Mouse (Mus musculus) adrenal gland (tissue): Measurements from ENCODE around the gene Gpr75.

ENCODE experiments used
- intact Hi-C: fragments of 180-260 bp; cut with DNase I; formaldehyde crosslinking; loops from one replicate; pipeline ENCODE4 v1.15.1; 2025
- long read RNA-seq, 2 experiments: library from polyadenylated mRNA; unstranded; transcript quantifications; one replicate each; pipeline ENCODE4 v2.0.0; 2020; ENCODE audit warnings: borderline replicate concordance in 1 of 2; ENCODE audit not compliant: insufficient replicate concordance in 1 of 2

The Gpr75 gene
- long read RNA-seq, experiment 1, partial matches to known transcripts: 0 of 1 reads
- long read RNA-seq, experiment 1, other reads (novel, unspliced or antisense): 1 of 1 reads
- long read RNA-seq, experiment 2, partial matches to known transcripts: 0 of 4 reads
- long read RNA-seq, experiment 2, other reads (novel, unspliced or antisense): 3 of 4 reads

GRCm38 (mm10) chr11:30885171-30885871 is at the start of gene Gpr75, which contains the start of gene Asb3:
Gene Gpr75 (plus strand): TSS chr11:30885358.
Gene Asb3 (plus strand): TSS chr11:30885416.
- intact Hi-C loops: no loop called here

DNA sequence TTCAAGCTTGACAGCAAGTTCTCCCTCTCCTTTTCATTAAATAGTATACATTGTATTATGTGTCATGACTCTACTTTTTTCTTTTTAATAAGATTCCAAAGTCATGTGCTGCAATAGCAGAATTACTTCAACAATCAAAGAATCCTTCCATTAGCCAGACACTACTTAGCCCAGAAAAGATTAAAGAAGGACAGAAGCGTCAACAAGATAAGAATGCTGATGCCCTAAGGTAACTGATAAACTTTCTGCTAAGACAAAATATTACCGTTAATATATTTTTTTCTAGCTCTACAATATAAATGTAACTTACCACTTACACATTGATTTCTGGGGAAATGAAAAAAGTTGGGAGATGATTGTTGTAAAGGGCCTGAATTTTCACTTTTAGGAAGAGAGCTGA is 46.4 kb upstream of the Gpr75 start:
- intact Hi-C loops: no loop called here

- intact Hi-C loops: no loop called here
Measured at GRCm38 (mm10) chr11:30844355-30844754, 40.8 kb upstream of the Gpr75 start.

DNA sequence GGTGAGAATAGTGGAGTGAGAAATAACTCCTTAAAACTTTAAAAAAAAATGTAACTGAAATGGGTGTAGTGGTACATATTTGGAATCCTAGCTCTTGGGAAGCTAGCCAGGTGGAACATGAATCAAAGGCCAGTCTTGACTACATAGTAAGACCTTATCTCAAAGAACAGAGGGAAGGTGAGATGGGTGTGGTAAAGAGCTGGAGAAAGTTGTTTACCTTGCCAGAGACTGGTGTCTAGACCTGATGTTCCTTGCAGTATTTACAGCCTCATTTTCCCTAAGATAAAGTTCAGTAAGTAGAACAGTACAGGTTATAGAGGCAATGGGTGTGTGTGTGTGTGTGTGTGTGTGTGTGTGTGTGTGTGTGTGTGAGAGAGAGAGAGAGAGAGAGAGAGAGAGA is 12.7 kb upstream of the Gpr75 start:
- intact Hi-C loops: no loop called here

DNA sequence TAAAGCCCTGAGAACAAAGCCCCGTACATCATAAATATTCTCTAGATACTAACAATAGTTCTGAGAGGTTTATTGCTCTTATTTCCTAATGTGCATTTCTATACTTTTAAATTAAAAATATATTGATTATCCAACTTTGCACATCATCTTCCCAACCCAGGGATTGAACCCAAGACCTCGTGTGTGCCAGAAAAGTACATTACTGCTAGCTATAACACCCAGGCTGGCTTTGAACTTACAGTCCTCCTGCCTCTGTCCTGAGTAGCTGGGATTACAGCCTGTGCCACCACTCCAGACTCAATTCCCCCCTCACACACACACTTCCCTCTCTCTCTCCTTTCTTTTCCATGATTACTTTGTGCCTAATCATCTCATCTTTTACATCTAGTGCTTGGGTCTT is 3.0 kb downstream of the Gpr75 start:
- intact Hi-C loops: no loop called here

- intact Hi-C loops: no loop called here
Measured at GRCm38 (mm10) chr11:30896201-30896600, 11.0 kb downstream of the Gpr75 start.

GRCm38 (mm10) chr11:30899312-30899711 is 14.2 kb downstream of the Gpr75 start:
- intact Hi-C loops: no loop called here

DNA sequence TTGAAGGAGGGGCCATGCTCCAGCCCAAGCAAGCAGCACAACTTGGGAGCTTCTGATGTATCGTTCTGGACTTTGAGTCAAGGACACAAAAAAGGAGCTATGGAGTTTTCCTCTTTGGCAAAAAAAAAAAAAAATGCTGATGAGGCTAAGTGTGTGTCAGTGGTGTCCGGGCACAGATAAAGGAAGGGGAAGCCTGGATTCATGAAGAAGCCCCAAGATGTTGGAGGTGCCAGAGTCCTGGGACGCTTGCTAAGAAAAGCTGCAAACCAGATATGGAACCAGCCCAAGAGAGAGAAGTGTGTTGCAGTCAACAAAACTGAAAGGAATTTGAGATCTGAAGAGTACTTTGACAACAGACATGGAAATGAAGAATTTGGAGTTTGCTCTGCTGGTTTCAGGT is 27.2 kb downstream of the Gpr75 start:
- intact Hi-C loops: no loop called here

DNA sequence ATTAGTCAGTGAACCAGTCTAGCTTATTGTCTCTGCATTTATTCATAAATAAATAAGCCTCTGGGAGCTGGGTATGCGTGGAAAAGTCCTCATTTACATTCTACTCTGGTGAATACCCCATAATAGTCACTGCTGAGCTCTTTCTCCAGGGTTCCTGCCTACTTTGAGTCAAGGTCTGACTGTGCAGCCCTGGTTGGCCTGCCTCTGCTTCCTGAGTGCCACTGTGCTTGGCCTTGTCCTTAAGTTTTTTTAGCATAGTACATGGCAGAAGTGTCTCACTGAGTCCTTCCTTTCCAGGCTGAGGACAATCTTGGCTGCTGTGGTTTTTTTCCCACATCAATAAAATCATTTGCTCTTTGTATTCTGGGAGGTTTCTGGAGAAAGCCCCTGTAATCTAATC is 35.5 kb downstream of the Gpr75 start:
- intact Hi-C loops: no loop called here

DNA sequence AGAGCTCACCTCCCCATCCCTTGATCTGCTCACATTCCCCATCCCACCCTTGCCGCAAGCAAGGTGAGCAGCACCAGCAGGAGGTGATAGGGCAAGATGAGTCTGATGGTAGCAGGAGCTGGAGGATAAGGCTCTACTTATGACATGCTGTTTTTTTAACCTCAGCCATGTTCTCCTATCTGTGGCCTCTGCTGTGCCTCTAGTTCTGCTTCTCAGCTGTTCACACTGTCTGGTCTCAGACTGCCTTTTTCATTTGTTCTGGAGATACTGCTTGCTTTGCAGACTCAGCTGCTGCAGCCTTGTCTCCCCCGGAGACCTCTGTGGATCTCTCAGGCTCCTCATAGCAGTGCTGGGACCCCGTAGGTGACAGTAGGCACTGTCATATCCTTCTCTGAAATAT is 38.1 kb downstream of the Gpr75 start:
- intact Hi-C loops: no loop called here

GRCm38 (mm10) chr11:30928079-30928478 is 42.9 kb downstream of the Gpr75 start:
- intact Hi-C loops: no loop called here

GRCm38 (mm10) chr11:30928498-30928897 is 43.3 kb downstream of the Gpr75 start:
- intact Hi-C loops: no loop called here
